Mouse (Mus musculus) neural tube, embryonic 12.5 days (tissue): Measurements from ENCODE around the gene Mtg1. TPM values are rescaled to one million over a fixed set of nuclear protein-coding genes. Genes with fewer than 3 reads are reported as not detected.

Experiments
- ATAC-seq: fragments of 200-750 bp; cut with Nextera tagmentation; 2 replicates; pipeline ENCODE4 v1.8.0; 2017; ENCODE audit warnings: low read depth, mild to moderate bottlenecking, moderate TSS enrichment, moderate library complexity; ENCODE audit not compliant: low FRiP score
- H3K27ac ChIP-seq: fragments of 300-500 bp; sonication (generic); 2 replicates; pipeline ENCODE4 v1.5.1; 2016
- H3K27me3 ChIP-seq: fragments of 300-500 bp; sonication (generic); replicated peaks from 2 replicates; pipeline ENCODE4 v1.6.1; 2016; ENCODE audit warnings: mild to moderate bottlenecking
- H3K36me3 ChIP-seq: fragments of 300-500 bp; sonication (generic); 2 replicates; pipeline ENCODE4 v1.6.1; 2016; ENCODE audit warnings: mild to moderate bottlenecking
- H3K4me1 ChIP-seq: fragments of 300-500 bp; sonication (generic); 2 replicates; pipeline ENCODE4 v1.6.1; 2016
- H3K4me2 ChIP-seq: fragments of 300-500 bp; sonication (generic); replicated peaks from 2 replicates; pipeline ENCODE4 v1.6.1; 2016; ENCODE audit warnings: mild to moderate bottlenecking
- H3K4me3 ChIP-seq: fragments of 300-500 bp; sonication (generic); 2 replicates; pipeline ENCODE4 v1.5.1; 2016
- H3K9ac ChIP-seq: fragments of 300-500 bp; sonication (generic); 2 replicates; pipeline ENCODE4 v1.6.1; 2016; ENCODE audit warnings: mild to moderate bottlenecking
- H3K9me3 ChIP-seq: fragments of 300-500 bp; sonication (generic); 2 replicates; pipeline ENCODE4 v1.6.1; 2016; ENCODE audit warnings: mild to moderate bottlenecking
- WGBS: fragments of 180-500 bp; shearing (Covaris S2); methylation state at CpG from one replicate; pipeline ENCODE4 v1.1.7; 2016; 5-methylcytosine and 5-hydroxymethylcytosine counted together
- polyA plus RNA-seq: library from polyadenylated mRNA; unstranded; fragments of >200 nt; fragmentation: Nextera tagmentation; extraction: Ambion mirVana; gene quantifications from 2 replicates; pipeline ENCODE4 v1.2.1, GENCODE M21; 2016

Gene Mtg1
- polyA plus RNA-seq, 1 experiment from 2014 or later = 24.2 TPM

DNA sequence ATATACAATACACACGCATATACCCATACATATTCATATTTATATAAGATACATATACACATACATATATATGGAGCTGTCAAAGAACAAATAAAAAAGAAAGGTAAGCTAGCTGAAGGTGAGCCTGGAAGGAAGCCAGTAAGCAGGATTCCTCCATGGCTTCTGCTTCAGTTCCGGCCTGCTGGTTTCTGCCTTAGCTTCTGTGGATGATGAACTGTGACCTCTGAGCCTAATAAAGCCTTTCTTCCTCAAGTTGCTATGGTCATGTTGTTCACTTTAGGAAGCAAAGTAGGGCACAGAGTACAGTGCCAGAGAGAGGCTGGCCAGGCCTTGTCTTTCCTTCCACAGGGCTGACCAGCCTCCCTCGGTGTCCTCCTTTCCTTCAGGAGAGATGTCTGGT, 33.5 kb downstream of the Mtg1 start:
- Histone ChIP-seq H3K4me3 (no peak overlapping the region), H3K36me3 (no peaks in the 10 kb centered on the region), H3K4me2 (no peak overlapping the region), H3K4me1 (no peaks in the 10 kb centered on the region), H3K9me3 (no peaks in the 10 kb centered on the region), H3K9ac (no peak overlapping the region), H3K27ac (no peak overlapping the region), H3K27me3 (no peaks in the 10 kb centered on the region)
- WGBS = 98% methylated on average over 3 of the region's 3 CpGs
- ATAC-seq = no peak

GRCm38 (mm10) chr7:140172936-140173335, 35.6 kb downstream of the Mtg1 start, which contains the start of gene Olfr523:
TSS of gene Olfr523 (plus strand) at chr7:140173217.
- Histone ChIP-seq H3K4me1 (no peaks in the 10 kb centered on the region), H3K27ac (no peak within 1 kb of the TSS), H3K9ac (no peak within 1 kb of the TSS), H3K4me2 (no peak within 1 kb of the TSS), H3K9me3 (no peaks in the 10 kb centered on the region), H3K27me3 (no peaks in the 10 kb centered on the region), H3K36me3 (no peaks in the 10 kb centered on the region), H3K4me3 (no peak within 1 kb of the TSS)
- ATAC-seq = no peak
- WGBS = 42% methylated on average over 1 of the region's 1 CpGs

GRCm38 (mm10) chr7:140179176-140179575, 41.8 kb downstream of the Mtg1 start:
- H3K27me3 ChIP-seq = no peaks in the 10 kb centered on the region
- no peak for ATAC-seq
- 88% methylated on average over 2 of the region's 2 CpGs for WGBS

GRCm38 (mm10) chr7:140180692-140181091, 43.3 kb downstream of the Mtg1 start:
- no peaks in the 10 kb centered on the region for H3K9me3 ChIP-seq
- no peak overlapping the region for H3K4me2 ChIP-seq
- no peak for ATAC-seq
- H3K4me3 ChIP-seq = no peak overlapping the region
- no peak overlapping the region for H3K27ac ChIP-seq
- 95% methylated on average over 2 of the region's 2 CpGs for WGBS
- no peaks in the 10 kb centered on the region for H3K4me1 ChIP-seq
- no peaks in the 10 kb centered on the region for H3K36me3 ChIP-seq
- H3K9ac ChIP-seq = no peak overlapping the region
- H3K27me3 ChIP-seq = no peaks in the 10 kb centered on the region

More at GRCm38 (mm10) chr7:140179176-140179575, 41.8 kb downstream of the Mtg1 start:
- Histone ChIP-seq H3K27ac (no peak overlapping the region), H3K4me2 (no peak overlapping the region), H3K9ac (no peak overlapping the region), H3K9me3 (no peaks in the 10 kb centered on the region), H3K4me3 (no peak overlapping the region), H3K36me3 (no peaks in the 10 kb centered on the region), H3K4me1 (no peaks in the 10 kb centered on the region)

DNA sequence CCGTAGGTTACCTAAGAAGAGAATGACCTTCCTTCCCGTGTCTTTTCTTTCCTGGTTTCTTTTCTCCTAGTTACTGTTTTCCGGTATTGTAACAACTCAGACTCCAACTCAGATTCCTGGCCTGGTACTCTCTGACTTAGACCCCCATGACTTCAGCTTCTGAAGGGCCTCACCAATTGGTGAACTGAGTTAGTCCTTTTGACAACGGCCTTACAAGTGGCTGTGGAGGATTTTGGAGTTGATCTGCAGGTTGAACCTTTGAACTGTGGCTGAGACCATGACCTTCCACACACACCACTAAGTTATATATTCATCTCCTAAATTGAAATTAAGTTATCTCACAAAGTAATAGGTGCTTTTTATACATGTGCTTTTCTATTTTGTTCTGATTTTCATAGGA, 46.8 kb downstream of the Mtg1 start:
- Histone ChIP-seq H3K36me3 (no peaks in the 10 kb centered on the region), H3K9me3 (no peaks in the 10 kb centered on the region), H3K27ac (no peak overlapping the region), H3K27me3 (no peaks in the 10 kb centered on the region), H3K4me2 (no peak overlapping the region), H3K4me1 (no peaks in the 10 kb centered on the region), H3K4me3 (no peak overlapping the region), H3K9ac (no peak overlapping the region)
- ATAC-seq = no peak
- WGBS = 83% methylated on average over 4 of the region's 4 CpGs

DNA sequence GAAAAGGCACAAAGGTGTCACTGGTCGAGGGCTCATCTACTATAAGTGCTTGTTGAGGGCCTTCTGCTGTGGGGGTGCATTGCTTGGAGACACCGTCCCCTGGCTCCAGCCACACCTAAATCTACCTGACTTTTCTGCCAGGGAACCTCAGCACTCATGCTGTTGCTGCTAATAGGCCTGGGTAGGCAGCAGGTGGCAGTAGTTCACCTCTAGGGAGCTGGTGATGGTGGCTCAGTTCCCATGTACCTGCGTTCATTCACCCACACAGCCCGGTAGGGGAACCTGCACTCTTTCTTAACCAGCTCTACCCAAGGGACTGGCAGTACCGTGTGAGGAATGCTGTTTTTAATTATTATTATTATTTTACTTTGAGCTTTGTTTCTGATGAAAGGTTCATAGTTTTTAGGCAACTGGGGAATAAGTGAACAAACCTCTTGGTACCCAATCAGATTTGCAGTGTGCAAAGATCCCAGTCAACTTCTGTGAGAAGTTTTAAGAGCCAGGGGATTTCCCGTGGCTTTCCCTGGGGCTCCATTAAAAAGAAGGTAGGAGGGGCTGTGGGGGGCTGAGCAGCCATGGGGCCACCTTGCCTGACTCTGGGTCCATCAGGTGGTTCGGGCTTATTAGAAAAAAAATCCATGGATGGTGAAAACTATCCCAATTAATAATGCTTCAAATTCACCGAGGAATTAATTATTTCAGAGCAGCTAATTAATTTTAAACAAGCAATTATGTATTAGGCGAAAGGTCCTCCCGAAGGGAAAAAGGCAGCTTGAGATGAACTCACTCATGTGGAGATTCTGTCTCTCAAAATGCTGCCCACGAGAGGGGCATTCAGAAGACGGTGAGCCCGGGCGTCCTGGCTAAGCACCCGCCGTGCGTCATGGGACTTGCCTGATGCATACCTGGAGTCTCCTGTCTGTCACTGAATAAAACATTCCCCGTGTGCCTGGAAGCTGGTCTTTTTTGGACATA, 49.6 kb downstream of the Mtg1 start:
- H3K4me2 ChIP-seq = no peak overlapping the region
- H3K4me1 ChIP-seq = no peaks in the 10 kb centered on the region
- no peaks in the 10 kb centered on the region for H3K27me3 ChIP-seq
- no peak for ATAC-seq
- no peaks in the 10 kb centered on the region for H3K9me3 ChIP-seq
- no peak overlapping the region for H3K4me3 ChIP-seq
- H3K36me3 ChIP-seq = no peaks in the 10 kb centered on the region
- H3K27ac ChIP-seq = no peak overlapping the region
- WGBS = 70% methylated on average over 18 of the region's 18 CpGs
- no peak overlapping the region for H3K9ac ChIP-seq

- ATAC-seq = no peak
- no peak overlapping the region for H3K9ac ChIP-seq
- H3K4me3 ChIP-seq = no peak overlapping the region
- no peaks in the 10 kb centered on the region for H3K4me1 ChIP-seq
- H3K4me2 ChIP-seq = no peak overlapping the region
- H3K27me3 ChIP-seq = no peaks in the 10 kb centered on the region
- 85% methylated on average over 7 of the region's 7 CpGs for WGBS
- no peaks in the 10 kb centered on the region for H3K9me3 ChIP-seq
- no peaks in the 10 kb centered on the region for H3K36me3 ChIP-seq
- H3K27ac ChIP-seq = no peak overlapping the region
These were observed 50.5 kb downstream of the Mtg1 start for GRCm38 (mm10) chr7:140187721-140188390.

DNA sequence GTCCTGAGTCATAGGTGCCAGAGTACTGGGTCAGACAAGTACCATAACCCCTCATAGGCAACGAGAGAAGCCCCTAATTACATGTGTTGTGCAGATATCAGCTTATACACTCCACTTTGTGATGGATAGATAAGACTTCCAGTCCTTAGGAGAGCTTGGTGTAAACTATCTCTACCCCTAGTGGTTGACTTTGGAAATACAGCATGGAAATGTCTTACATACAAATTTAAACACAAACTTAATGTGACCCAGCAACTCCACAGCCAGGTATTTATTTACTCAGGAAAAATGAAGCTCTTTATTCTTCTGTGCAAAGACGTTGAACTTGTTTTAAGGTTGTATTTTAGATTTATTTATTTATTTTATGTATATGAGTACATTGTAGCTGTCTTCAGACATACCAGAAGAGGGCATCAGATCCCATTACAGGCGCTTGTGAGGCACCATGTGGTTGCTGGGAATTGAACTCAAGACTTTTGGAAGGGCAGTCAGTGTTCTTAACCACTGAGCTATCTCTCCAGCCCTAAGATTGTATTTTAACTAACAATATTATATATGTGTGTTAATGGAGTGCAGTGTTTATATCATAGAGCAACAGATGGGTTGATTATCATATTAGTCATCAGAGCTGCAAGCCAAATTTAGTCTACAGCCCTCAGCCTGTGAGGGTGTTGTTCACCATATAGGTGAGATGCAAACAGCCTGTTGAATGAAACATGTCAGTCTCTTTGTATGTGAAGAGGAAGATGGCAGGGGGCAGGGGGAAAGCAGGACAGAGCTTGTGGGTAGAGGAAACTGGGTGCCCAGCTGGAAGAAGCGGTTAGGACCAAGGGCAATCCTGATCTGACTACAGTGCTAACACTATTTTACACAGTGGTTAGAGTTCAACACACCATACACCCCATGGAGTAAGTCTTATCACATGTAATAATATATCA, 51.3 kb downstream of the Mtg1 start:
- no peak overlapping the region for H3K27ac ChIP-seq
- WGBS = 66% methylated on average over 4 of the region's 4 CpGs
- H3K4me1 ChIP-seq = no peaks in the 10 kb centered on the region
- H3K4me3 ChIP-seq = no peak overlapping the region
- H3K9ac ChIP-seq = no peak overlapping the region
- no peaks in the 10 kb centered on the region for H3K27me3 ChIP-seq
- H3K36me3 ChIP-seq = no peaks in the 10 kb centered on the region
- no peak for ATAC-seq
- H3K9me3 ChIP-seq = no peaks in the 10 kb centered on the region
- no peak overlapping the region for H3K4me2 ChIP-seq

DNA sequence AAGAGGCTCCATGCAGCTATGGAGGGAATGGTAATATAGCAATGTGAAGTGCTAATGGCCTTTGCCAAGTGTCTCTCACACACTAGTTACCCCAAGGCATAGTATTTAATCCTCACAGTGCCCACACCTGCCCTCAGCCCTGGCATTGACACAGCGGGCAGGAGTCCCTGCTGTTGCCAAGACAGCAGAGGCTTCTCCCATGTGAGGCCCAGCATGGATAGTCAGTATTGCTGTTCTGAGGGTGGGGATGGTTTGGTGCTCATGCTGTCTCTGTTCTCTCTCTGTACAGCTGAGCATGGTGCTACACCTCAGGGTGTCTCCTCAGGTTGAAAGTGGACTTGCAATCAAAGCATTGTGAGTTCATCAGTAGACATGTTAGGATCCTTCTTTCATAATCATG, 53.1 kb downstream of the Mtg1 start:
- H3K27me3 ChIP-seq = no peaks in the 10 kb centered on the region
- WGBS = 96% methylated on average over 1 of the region's 1 CpGs
- H3K4me1 ChIP-seq = no peaks in the 10 kb centered on the region
- H3K36me3 ChIP-seq = no peaks in the 10 kb centered on the region
- H3K27ac ChIP-seq = no peak overlapping the region
- H3K4me2 ChIP-seq = no peak overlapping the region
- no peak overlapping the region for H3K4me3 ChIP-seq
- H3K9ac ChIP-seq = no peak overlapping the region
- no peaks in the 10 kb centered on the region for H3K9me3 ChIP-seq
- ATAC-seq = no peak

- ATAC-seq = no peak
- H3K4me3 ChIP-seq = no peak overlapping the region
- H3K36me3 ChIP-seq = no peaks in the 10 kb centered on the region
- no peak overlapping the region for H3K4me2 ChIP-seq
- H3K9ac ChIP-seq = no peak overlapping the region
- no peaks in the 10 kb centered on the region for H3K27me3 ChIP-seq
- 55% methylated on average over 2 of the region's 2 CpGs for WGBS
- no peaks in the 10 kb centered on the region for H3K4me1 ChIP-seq
- H3K27ac ChIP-seq = no peak overlapping the region
- H3K9me3 ChIP-seq = no peaks in the 10 kb centered on the region
These were observed 55.1 kb downstream of the Mtg1 start for GRCm38 (mm10) chr7:140192445-140192844.

DNA sequence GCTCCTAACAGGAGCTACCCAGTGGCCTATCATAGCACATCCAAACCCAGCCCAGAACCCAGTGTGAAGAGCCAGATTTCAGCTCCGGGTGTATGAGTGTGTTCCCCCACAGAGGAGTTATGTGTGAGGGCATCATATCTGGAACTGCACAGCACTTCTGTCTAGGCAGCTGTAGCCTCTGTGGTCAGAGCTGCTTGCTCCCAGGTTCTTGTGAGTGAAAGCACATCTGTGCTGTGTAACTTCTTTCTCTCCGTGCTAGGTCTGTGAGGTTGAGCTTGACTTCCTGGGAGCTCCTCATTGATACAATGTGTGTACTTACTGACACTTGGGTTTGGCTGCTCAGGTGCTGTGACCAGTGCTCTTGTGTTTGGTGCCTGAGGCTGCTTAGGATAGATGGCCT, 55.5 kb downstream of the Mtg1 start:
- no peaks in the 10 kb centered on the region for H3K36me3 ChIP-seq
- H3K4me2 ChIP-seq = no peak overlapping the region
- no peak for ATAC-seq
- no peaks in the 10 kb centered on the region for H3K4me1 ChIP-seq
- H3K9ac ChIP-seq = no peak overlapping the region
- 87% methylated on average over 2 of the region's 2 CpGs for WGBS
- H3K27me3 ChIP-seq = no peaks in the 10 kb centered on the region
- H3K9me3 ChIP-seq = no peaks in the 10 kb centered on the region
- no peak overlapping the region for H3K4me3 ChIP-seq
- H3K27ac ChIP-seq = no peak overlapping the region

GRCm38 (mm10) chr7:140194031-140194430, 56.7 kb downstream of the Mtg1 start:
- no peak for ATAC-seq
- no peaks in the 10 kb centered on the region for H3K9me3 ChIP-seq
- H3K4me2 ChIP-seq = no peak overlapping the region
- no peaks in the 10 kb centered on the region for H3K4me1 ChIP-seq
- H3K4me3 ChIP-seq = no peak overlapping the region
- no peak overlapping the region for H3K9ac ChIP-seq
- WGBS = 94% methylated on average over 4 of the region's 4 CpGs
- no peaks in the 10 kb centered on the region for H3K27me3 ChIP-seq
- H3K36me3 ChIP-seq = no peaks in the 10 kb centered on the region
- H3K27ac ChIP-seq = no peak overlapping the region
